ENCODE assay signal across 8 mouse cellular contexts in genomic region chr7:16453118-16453711, GRCm38 (mm10). TPM values are rescaled to one million over a fixed set of nuclear protein-coding genes. Genes with fewer than 3 reads are reported as not detected.
A peak's percentile ranks its signal among the peaks of the same experiment; 100 is the strongest.
DNase-seq lines count a peak whose midpoint lies in the region; ATAC-seq and TF ChIP-seq lines count a peak whose summit lies in the region.

No protein-coding gene starts in this region.

- no peaks in the 10 kb centered on the region for H3K9me3 ChIP-seq in limb, embryonic 10.5 days (replicated peaks)
- no peaks in the 10 kb centered on the region for H3K9me3 ChIP-seq in midbrain, embryonic 12.5 days

- ATAC-seq in midbrain, embryonic 12.5 days (ENCODE audit: low FRiP score, low read depth), result peak; percentile 73

- H3K9ac ChIP-seq in midbrain, embryonic 12.5 days (replicated peaks), result peak overlapping the region; percentile 78

- DNase-seq in 3134 (ENCODE audit: extremely low read depth, insufficient read length, low spot score) (peak; percentile 60), NIH3T3 (ENCODE audit: low read depth) (peak; percentile 76)
- peak; percentile 62 to 65 for DNase-seq in heart, adult 18-20 months
- DNase-seq in kidney, adult 18-20 months, result peak; percentile 40
- DNase-seq in limb, embryonic 10.5 days (ENCODE audit: low spot score), result peak; percentile 70
- peak; percentile 22 to 33 for DNase-seq in thymus, postnatal 10 days (ENCODE audit: low spot score in 2 of 2)

- WGBS in limb, embryonic 10.5 days, result under 1% methylated on average over 23 of the region's 23 CpGs
- WGBS in midbrain, embryonic 12.5 days, result under 1% methylated on average over 23 of the region's 23 CpGs

- TF ChIP-seq CTCF in cortical plate, adult 2 months (IDR thresholded peaks at IDR 0.05; ENCODE audit: extremely low read depth, insufficient read depth, low read length), result no peak

- no peaks in the 10 kb centered on the region for H3K27me3 ChIP-seq in limb, embryonic 10.5 days (ENCODE audit: low read depth, poor library complexity, severe bottlenecking)
- peaks cover 23% of the 10 kb centered on the region for H3K27me3 ChIP-seq in midbrain, embryonic 12.5 days

- no peaks in the 10 kb centered on the region for H3K4me1 ChIP-seq in cortical plate, adult 2 months (ENCODE audit: control insufficient read depth, insufficient read depth, low read length)
- H3K4me1 ChIP-seq in limb, embryonic 10.5 days, result peaks cover 10% of the 10 kb centered on the region
- peaks cover 8% of the 10 kb centered on the region for H3K4me1 ChIP-seq in midbrain, embryonic 12.5 days

- peaks cover 30% of the 10 kb centered on the region for H3K36me3 ChIP-seq in limb, embryonic 10.5 days
- H3K36me3 ChIP-seq in midbrain, embryonic 12.5 days, result peaks cover 9% of the 10 kb centered on the region; the same call in 1 of the 2 replicates

- TF ChIP-seq POLR2A in cortical plate, adult 2 months (IDR thresholded peaks at IDR 0.05; ENCODE audit: extremely low read depth, insufficient read depth, low read length), result no peak; the same call in 1 of the 2 replicates

- H3K27ac ChIP-seq in cortical plate, adult 2 months (ENCODE audit: insufficient read depth, low read length), result no peak overlapping the region
- H3K27ac ChIP-seq in limb, embryonic 10.5 days, result peak overlapping the region; percentile 78
- H3K27ac ChIP-seq in midbrain, embryonic 12.5 days (replicated peaks), result peak overlapping the region; percentile 20

- peak overlapping the region; percentile 64 for H3K4me3 ChIP-seq in cortical plate, adult 2 months (ENCODE audit: insufficient read depth, low read length)
- peak overlapping the region; percentile 63 for H3K4me3 ChIP-seq in limb, embryonic 10.5 days
- peak overlapping the region; percentile 68 for H3K4me3 ChIP-seq in midbrain, embryonic 12.5 days

- peak overlapping the region; percentile 94 for H3K4me2 ChIP-seq in midbrain, embryonic 12.5 days (replicated peaks)

RNA-seq across cellular contexts. Expression of gene Tmem160, which starts 0.6 kb away (rescaled TPM):
- 105 and 115 TPM in 2 replicates for polyA plus RNA-seq in cortical plate, adult 2 months (2012; rRNA removed)
- total RNA-seq in heart, adult 18-20 months (2021), result 100 to 1,000 TPM in 1 of 2 experiments, 10 to 100 TPM in 1; 87.4 to 101 TPM
- 74.8 and 86.2 TPM in 2 replicates for polyA plus RNA-seq in limb, embryonic 10.5 days (2016; fragmentation: Nextera tagmentation; extraction: Ambion mirVana)
- 46.9 and 51.1 TPM in 2 replicates for polyA plus RNA-seq in midbrain, embryonic 12.5 days (2016; fragmentation: Nextera tagmentation; extraction: Ambion mirVana)

RNA-seq across cellular contexts. Expression of gene Npas1, which starts 24.3 kb away (rescaled TPM):
- 10.7 and 13.0 TPM in 2 replicates for polyA plus RNA-seq in cortical plate, adult 2 months (2012; rRNA removed)
- not detected for total RNA-seq in heart, adult 18-20 months (2021)
- 0.60 and 0.69 TPM in 2 replicates for polyA plus RNA-seq in limb, embryonic 10.5 days (2016; fragmentation: Nextera tagmentation; extraction: Ambion mirVana)
- polyA plus RNA-seq in midbrain, embryonic 12.5 days (2016; fragmentation: Nextera tagmentation; extraction: Ambion mirVana), result 0.93 and 1.2 TPM in 2 replicates

RNA-seq across cellular contexts. Expression of gene Zc3h4, which starts 52.5 kb away (rescaled TPM):
- polyA plus RNA-seq in cortical plate, adult 2 months (2012; rRNA removed), result 33.9 and 38.9 TPM in 2 replicates
- 10 to 100 TPM; 25.4 to 34.5 TPM for total RNA-seq in heart, adult 18-20 months (2021)
- polyA plus RNA-seq in limb, embryonic 10.5 days (2016; fragmentation: Nextera tagmentation; extraction: Ambion mirVana), result 22.9 and 24.6 TPM in 2 replicates
- polyA plus RNA-seq in midbrain, embryonic 12.5 days (2016; fragmentation: Nextera tagmentation; extraction: Ambion mirVana), result 27.4 and 31.1 TPM in 2 replicates
